Mouse (Mus musculus) G1E (cell line): Measurements from ENCODE around the gene Tbc1d8.

Experiments used
- CTCF ChIP-seq: IDR thresholded peaks from 2 replicates; pipeline ENCODE4 v1.5.1; 2012; ENCODE audit warnings: low read depth, low read length, inconsistent platforms, mixed read lengths
- GATA1 ChIP-seq: IDR thresholded peaks from 2 replicates; pipeline ENCODE4 v1.6.1; 2012; ENCODE audit warnings: borderline replicate concordance, low read length, inconsistent platforms, mixed read lengths
- GATA2 ChIP-seq: IDR thresholded peaks from 2 replicates; pipeline ENCODE4 v1.6.1; 2012; ENCODE audit warnings: low read depth, low read length, inconsistent platforms, borderline replicate concordance
- POLR2AphosphoS5 ChIP-seq: IDR thresholded peaks from 2 replicates; pipeline ENCODE4 v1.6.1; 2012; ENCODE audit warnings: low read depth, low read length, inconsistent platforms; ENCODE audit not compliant: insufficient replicate concordance
- TAL1 ChIP-seq: conservative IDR thresholded peaks from 2 replicates; pipeline ENCODE4 v1.6.1; 2012; ENCODE audit warnings: low read depth, low read length, inconsistent platforms, mixed read lengths

GRCm38 (mm10) chr1:39394096-39394495, 84.5 kb downstream of the Tbc1d8 start:
- TF ChIP-seq CTCF = no peak
- no peak for TF ChIP-seq GATA1
- TF ChIP-seq TAL1 = no peak
- no peak for TF ChIP-seq POLR2AphosphoS5
- TF ChIP-seq GATA2 = no peak
